Mouse (Mus musculus) NIH3T3 (cell line): ENCODE results near the gene Tfeb.

Source experiments
- DNase-seq: peaks from one replicate; pipeline ENCODE4 v3.0.0-alpha.2; 2012; ENCODE audit warnings: low read depth

Tfeb gene

GRCm38 (mm10) chr17:47754246-47754645 lies 17.4 kb downstream of the Tfeb start:
- DNase-seq: peak; percentile 81

- peak; percentile 33 for DNase-seq
Measured at GRCm38 (mm10) chr17:47756366-47756765, 19.5 kb downstream of the Tfeb start.

GRCm38 (mm10) chr17:47757056-47757610 lies 20.3 kb downstream of the Tfeb start:
- no peak for DNase-seq

DNA sequence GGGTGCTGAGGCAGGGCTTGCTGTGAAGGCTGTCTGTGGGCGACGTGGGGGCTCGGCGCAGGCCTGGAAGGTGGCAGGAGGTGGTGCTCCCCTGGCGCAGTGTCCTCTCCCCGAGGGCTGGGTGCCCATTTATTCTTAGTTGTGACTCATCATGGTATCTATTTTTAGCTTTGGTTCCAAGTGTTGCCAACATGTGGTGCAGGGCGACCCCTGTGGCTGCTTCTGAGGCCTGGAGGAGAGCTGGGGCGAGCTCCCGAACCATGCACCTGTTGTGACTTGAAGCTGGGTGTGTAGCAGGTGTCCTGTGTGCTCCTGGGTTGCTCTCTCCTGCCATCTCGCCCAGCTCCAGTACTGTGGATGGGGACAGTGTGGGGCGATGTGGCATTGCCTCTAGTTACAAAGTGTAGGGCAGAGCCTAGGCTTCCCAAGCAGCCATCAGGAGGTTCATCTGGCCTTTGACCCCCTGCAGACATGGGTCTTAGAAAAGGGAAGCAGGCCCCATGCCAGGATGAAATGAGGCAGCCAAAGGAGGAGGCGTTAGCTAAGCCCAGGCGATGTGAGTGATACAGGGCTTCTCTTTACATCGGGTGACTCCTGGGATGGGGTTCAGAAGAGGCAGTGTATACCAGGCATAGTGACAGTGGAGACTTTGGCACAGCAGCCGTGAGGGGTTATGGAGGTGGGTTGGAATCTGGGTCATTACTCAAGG lies 23.0 kb downstream of the Tfeb start:
- peak; percentile 73 for DNase-seq

DNA sequence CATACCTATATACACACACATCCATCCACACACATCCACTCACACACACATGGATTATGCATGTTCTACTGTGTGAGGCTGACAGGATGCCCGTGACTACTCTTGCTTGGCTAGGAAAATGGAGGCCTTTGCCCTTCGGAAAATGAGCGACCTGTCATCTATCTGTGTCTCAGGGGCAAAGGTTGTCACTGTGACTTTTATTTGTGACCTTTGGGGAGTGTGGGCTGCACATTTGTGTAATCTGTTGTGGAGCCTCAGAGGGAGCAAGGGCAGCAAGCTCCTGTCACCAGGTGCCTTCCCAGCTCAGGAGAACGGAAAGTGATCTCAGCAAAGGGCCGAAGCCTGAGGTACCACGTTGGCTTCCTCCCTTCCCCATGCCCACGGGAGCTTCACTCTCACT lies 25.2 kb downstream of the Tfeb start:
- no peak for DNase-seq

DNA sequence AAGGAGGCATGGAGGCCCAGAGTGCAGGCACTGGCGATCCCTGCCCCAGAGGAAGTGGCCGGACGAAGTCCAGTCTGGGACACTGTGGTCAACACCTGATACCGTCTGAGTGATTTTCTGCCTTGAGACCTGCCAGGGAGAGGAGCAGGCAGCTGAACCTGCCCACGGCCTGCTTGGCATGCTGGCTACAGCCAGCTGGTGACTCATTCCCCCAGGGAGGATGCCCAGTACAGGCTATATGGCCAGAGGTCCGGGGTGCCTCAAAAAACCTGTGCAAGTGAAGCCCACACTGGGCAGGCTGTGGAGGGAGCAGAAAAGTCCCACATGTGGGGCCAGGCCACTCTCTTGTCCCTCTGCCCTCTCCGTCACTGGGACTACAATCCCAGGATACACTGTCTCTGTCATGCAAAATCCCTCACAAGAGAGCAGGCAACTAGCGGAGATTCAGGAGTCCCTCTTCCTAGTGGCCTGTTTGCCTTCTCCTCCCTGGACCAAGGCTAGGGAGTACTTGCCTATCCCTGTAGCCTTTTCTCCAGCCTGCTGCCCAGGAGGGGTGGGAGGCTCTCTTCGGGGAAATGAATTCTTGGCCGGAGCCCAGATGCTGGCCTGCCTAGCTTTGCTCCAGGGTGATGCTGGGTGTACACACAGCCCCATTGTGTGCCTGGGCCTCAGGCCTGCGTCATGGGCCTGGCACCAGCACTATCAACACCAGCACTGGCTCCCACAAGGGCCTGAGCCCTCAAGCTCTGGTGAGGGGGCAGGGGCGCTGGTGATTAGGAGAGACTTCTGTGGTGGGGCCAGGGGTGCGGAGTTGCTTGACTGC lies 25.9 kb downstream of the Tfeb start:
- peak; percentile 88 for DNase-seq

DNA sequence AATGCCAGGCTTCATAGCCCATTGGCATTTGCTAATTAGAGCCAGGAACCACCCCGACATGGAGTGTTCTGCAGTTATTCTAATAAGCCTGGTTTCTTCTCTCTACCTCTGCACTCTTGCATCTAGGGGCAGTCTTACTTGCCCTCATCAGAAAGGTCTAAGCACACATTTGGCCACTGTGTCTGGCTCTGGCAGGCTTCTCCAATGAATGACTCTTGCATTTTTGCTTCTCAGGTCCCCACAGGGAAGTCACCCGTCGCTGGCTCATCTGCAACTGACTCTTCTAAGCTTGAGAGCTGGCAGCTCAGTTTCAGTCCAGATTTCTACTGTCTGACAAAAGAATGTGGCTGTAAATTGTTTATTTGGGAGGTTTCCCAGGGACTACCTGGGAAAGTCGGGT lies 29.2 kb downstream of the Tfeb start:
- no peak for DNase-seq

DNA sequence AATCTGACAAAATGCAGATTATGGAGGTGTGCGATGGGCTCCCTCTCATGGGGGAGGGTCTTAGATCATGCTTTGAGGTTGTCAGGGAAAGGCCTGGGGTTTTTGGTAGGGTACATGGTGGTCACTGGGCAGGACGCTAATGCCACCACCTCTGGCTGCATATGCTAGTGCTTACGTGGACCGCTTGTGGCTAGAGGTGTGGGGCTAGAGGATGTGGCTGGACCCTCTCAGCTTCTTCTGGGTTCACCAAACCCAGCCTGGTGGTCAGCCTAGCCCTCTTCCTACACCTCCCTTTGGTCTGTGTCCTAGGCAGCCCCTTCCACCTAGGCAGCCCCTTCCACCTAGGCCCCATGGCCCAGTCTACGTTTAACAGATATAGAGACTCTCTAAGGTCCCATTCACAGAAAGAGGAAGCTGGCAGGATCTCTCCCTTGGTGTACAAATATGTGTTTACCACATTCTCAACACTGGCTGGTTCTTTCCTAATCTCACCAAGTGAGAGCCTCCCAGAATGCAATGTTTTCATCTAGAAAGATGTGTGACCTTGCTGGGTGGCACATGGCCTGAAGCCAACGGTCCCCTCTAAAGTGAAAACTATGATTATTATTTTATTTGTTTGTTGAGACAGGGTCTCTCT lies 29.7 kb downstream of the Tfeb start:
- no peak for DNase-seq

GRCm38 (mm10) chr17:47767081-47767455 lies 30.2 kb downstream of the Tfeb start:
- DNase-seq: no peak

GRCm38 (mm10) chr17:47767456-47768141 lies 30.8 kb downstream of the Tfeb start:
- no peak for DNase-seq

- DNase-seq: peak; percentile 31
Measured at GRCm38 (mm10) chr17:47768707-47769276, 32.0 kb downstream of the Tfeb start.

DNA sequence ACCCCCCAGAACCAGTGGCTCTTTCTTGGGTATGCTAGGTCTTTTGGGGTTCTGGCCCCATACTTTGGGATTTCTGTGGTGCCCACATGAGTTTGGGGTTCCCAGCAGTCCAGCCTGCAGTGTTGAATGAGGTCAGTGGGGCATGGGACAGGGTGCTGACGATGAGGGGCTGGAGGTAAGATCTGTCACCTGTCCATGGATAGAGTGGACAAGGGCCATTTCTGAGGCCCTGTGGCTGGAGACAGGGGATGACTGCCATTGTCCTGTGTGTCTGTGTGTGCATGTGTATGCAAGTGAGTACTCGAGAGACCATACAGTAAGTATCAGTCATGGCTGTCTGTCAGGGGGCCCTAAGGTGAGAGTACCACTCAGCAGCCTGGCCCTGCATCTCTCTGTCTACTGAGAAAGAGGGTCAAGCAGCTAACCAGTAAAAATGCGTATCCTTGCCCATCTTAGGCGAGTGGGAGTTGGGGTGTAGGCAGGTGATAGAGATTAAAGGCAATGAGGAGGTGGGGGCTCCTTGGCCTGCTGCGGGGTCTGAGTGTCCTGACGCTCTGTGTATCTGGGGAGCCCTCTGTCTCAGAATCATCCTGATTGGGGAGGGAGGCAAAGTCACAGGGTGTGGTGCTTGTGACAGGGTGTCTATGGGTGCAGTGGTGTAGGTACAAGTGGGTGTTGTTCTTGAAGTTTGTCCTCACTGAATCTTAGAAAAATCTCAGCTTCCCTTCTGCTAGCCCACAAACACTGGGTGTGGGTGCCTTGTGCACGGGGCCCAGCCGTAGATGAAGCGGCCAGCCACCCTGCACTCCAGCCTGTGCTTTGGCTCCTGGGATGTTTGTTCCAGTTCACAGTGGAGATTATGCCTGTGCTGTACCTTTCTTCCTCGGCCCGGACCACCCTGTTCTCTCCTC lies 32.8 kb downstream of the Tfeb start:
- no peak for DNase-seq

DNA sequence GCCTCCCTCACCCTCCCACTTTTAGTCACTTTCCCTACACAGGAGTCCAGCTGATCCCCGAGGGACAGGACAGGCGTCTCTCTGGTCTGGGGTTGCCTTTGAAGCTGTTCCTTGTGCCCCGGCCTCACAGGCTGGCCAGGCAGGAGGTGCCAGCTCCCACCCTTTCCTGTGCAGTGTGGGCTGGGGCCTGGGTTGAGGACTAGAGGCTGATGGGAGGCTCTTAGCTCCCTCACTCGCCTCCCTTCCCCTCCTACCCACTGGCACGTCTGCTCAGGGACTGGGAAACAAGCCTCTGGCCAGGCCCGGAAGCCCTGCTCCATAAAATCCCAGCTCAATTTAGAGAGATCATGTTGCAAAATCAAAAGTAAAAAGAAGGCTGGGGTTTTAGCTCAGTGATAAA lies 36.8 kb downstream of the Tfeb start:
- DNase-seq: no peak

DNA sequence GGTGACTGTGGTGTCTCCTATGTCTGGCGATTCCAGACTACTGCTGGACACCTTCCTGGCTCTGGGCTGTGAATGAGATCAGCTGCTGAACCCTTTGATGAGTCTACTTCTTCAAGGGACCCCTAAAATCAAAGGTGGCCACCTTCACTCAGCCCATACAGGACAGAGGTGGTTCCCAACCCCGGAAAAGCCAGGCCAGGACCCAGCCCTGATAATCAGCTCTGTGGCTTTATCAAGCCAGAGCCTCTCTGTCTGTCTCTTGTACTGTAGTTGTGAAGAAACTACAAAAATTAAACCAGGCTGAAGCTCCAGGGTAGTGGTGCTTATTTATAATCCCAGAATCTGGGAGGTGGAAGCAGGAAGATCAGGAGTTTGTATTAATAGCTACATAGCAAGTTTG lies 40.3 kb downstream of the Tfeb start:
- no peak for DNase-seq

DNA sequence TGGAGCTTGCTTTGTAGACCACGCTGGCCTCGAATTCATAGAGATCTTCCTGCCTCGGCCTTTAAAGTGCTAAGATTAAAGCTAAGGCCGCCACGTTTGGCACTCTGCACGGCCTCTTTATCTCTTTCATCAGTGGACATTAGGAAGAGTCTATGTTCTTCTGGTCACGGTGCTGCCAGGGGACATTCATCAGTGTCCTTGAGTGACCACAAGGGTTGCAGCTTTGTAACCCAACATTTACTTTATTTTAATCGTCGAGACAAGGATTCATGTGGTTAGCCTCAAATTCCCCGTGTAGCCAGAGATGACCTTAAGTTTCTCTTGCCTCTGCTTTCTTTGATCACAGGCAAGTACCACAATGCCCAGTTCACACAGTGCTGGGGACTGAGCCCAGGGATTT lies 43.6 kb downstream of the Tfeb start:
- DNase-seq: no peak

GRCm38 (mm10) chr17:47782486-47782885 lies 45.7 kb downstream of the Tfeb start:
- no peak for DNase-seq

DNA sequence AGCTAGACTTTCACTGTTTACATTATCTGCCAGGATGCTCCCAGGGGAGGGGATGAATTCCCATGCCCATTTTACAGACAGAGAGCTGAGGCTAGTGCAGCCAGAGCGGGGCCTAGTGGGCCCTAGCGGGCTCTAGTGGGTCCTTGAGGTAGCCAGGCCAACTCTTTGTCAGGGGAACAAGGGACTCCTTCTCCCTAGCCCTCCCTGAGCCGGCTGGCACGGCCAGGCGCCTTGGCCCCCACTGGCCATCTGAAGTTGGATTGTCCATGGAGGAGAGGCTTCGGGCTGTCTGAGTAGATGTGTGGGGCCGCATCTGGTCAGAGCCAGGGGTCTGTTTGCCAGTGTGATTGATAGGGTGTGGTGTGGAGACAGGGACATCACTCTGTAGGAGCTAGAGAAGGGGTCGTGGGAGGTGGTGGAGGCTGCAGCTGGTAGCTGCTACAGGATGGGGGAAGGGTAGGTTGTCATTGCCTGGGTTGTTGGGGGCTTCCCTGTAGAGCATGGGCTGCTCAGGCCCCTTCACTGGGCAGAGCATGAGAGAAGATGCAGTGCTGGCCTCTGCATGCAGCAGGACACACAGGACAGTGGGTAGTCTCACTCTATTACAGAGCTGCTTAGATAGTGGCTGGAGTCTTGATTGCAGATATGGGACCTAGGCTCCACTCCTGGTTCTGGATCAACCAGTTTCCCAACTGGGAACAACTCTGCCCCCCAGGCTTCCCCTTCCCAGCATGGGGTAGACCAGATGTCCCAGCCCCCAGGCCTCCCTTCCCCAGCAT lies 46.8 kb downstream of the Tfeb start:
- no peak for DNase-seq

DNA sequence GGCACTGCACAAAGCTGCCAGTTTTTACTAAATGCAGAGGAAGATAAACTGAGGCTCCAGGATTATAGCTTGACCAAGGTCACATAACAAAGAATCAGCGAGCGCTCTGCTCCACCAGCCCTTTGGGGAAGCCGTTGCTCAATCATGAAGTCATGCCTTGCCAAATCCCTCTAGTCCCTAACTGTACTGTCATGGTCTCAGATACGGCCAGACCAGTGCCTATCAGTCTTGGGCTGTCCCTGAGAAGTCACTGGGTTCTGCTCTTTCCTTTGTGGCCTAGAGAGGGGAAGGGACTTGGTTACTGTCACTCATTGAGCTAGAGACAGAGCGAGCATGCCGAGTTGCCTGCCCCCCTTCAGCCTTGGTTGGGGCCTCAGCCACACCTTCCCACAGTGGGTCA lies 47.6 kb downstream of the Tfeb start:
- DNase-seq: no peak

GRCm38 (mm10) chr17:47787632-47788031 lies 50.8 kb downstream of the Tfeb start:
- DNase-seq: no peak

GRCm38 (mm10) chr17:47788306-47788705 lies 51.5 kb downstream of the Tfeb start:
- no peak for DNase-seq
